Mouse (Mus musculus): ENCODE data around the gene Pcdh17.

Pcdh17 gene

DNA sequence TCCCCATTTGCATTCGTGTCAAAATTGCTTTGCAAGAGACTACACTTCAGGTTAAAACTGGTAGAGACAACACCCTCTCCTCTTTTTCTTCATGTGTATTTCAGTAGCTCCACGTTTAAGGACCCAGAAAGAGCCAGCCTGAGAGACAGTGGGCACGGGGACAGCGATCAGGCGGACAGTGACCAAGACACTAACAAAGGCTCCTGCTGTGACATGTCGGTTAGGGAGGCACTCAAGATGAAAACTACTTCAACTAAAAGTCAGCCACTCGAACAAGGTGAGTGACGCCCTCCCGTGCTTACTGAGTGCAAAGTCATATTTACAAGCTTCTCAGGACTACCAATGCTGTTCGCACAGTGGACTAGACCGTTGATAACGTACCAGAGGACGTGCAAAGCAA is 34.0 kb downstream of the Pcdh17 start:
- DNase-seq (ENCODE audit: low read depth), result no peak

DNA sequence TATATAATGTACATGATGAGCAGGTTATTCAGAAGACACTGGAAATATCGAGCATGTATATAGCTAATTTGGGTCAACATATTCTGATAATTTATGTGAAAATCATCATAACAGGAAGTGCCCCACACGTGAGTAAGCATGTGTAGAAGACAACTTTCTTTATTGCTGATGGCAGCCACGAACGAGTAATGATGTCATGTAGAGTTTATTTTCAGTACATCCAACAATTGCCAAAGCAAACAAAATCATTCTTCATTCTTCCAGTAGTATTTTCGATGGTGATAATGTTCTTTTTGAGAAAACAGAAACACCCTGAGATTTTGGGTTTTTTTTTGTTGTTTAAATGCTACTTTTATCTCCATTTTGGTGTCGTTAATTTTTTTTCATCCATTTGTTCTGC is 37.2 kb downstream of the Pcdh17 start:
- DNase-seq (ENCODE audit: low read depth), result no peak

GRCm38 (mm10) chr14:84484350-84484749 is 41.0 kb downstream of the Pcdh17 start:
- no peak for DNase-seq (ENCODE audit: low read depth)

GRCm38 (mm10) chr14:84511010-84511409 is 67.6 kb downstream of the Pcdh17 start:
- no peak for DNase-seq (ENCODE audit: low read depth)

- DNase-seq (ENCODE audit: low read depth), result no peak
Measured at GRCm38 (mm10) chr14:84532397-84532796, 89.0 kb downstream of the Pcdh17 start.

- DNase-seq (ENCODE audit: low read depth), result no peak
Measured at GRCm38 (mm10) chr14:84535264-84535663, 91.9 kb downstream of the Pcdh17 start.

- DNase-seq (ENCODE audit: low read depth), result no peak
Measured at GRCm38 (mm10) chr14:84541838-84542237, 98.5 kb downstream of the Pcdh17 start.

DNA sequence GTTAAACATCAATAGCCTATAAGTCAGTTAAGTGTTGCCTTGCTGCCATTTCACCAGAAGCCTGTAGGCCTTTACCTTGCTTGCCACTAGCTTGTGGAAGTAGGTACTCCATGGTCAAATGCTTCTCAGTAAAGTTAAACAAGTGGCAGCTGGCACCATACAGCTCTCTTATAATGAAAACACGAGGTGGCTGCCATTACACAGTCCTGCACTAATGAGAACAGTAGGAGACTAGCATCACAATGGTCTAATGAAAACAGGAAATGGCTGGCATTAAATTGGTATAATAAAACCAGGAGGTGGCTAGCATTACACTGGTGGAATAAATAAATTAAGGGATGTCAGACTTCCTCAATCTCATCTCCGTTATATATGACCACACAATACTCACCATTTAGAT is 102.6 kb downstream of the Pcdh17 start:
- DNase-seq (ENCODE audit: low read depth), result no peak

GRCm38 (mm10) chr14:84547513-84548194 is 104.3 kb downstream of the Pcdh17 start:
- DNase-seq (ENCODE audit: low read depth), result no peak

DNA sequence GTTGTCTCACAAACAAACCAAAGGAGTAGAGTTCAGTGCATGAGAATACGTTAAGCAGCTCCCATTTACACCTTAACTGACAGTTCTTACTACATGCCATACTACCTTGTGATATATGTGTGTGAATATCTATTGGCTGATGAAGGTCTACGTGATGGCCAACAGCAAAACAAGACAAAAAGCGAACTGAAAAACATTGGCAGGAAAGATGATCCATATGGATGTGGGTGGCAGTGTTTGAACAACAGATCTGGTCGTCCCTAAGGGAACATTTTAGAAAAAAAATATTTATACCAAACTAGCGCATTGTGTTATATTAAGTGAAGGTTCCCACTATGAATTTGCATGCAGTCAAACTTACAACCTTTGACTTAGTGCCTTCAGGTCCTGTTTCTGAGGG is 108.2 kb downstream of the Pcdh17 start:
- DNase-seq (ENCODE audit: low read depth), result no peak

DNA sequence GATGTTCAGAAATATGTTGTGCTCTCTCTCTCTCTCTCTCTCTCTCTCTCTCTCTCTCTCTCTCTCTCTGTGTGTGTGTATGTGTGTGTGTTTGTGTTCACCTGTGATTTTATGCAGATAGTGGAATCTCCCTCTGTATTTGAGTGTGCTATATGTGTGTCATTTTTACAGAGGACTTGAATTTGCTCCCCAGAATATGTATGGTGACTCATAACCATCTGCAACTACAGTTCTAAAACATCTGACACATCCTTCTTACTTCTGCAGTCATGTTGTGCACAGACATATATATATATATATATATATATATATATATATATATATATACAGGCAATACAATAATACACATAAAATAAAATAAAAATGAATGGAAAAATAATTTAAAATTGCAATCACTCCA is 127.7 kb downstream of the Pcdh17 start:
- DNase-seq (ENCODE audit: low read depth), result no peak
